Mouse (Mus musculus) liver, embryonic 15.5 days (tissue): Measurements from ENCODE around the gene Gpm6b. TPM values are rescaled to one million over a fixed set of nuclear protein-coding genes. Genes with fewer than 3 reads are reported as not detected.

Experiments used
- ATAC-seq: fragments of 200-750 bp; cut with Nextera tagmentation; 2 replicates; pipeline ENCODE4 v1.8.0; 2017; ENCODE audit warnings: moderate number of reproducible peaks, mild to moderate bottlenecking, moderate library complexity; ENCODE audit not compliant: insufficient read depth
- H3K27ac ChIP-seq: fragments of 300-500 bp; sonication (generic); replicated peaks from 2 replicates; pipeline ENCODE4 v1.5.1; 2015; ENCODE audit warnings: mild to moderate bottlenecking, inconsistent platforms
- H3K27me3 ChIP-seq: fragments of 300-500 bp; sonication (generic); 2 replicates; pipeline ENCODE4 v1.6.1; 2015; ENCODE audit warnings: mild to moderate bottlenecking, inconsistent platforms
- H3K36me3 ChIP-seq: fragments of 300-500 bp; sonication (generic); replicated peaks from 2 replicates; pipeline ENCODE4 v1.6.1; 2015; ENCODE audit warnings: moderate library complexity, mild to moderate bottlenecking, inconsistent platforms
- H3K4me1 ChIP-seq: fragments of 300-500 bp; sonication (generic); replicated peaks from 2 replicates; pipeline ENCODE4 v1.6.1; 2015; ENCODE audit warnings: inconsistent platforms
- H3K4me2 ChIP-seq: fragments of 300-500 bp; sonication (generic); 2 replicates; pipeline ENCODE4 v1.6.1; 2015; ENCODE audit warnings: moderate library complexity, mild to moderate bottlenecking, inconsistent platforms
- H3K4me3 ChIP-seq: fragments of 300-500 bp; sonication (generic); replicated peaks from 2 replicates; pipeline ENCODE4 v1.5.1; 2015; ENCODE audit warnings: mild to moderate bottlenecking, inconsistent platforms
- H3K9ac ChIP-seq: fragments of 300-500 bp; sonication (generic); 2 replicates; pipeline ENCODE4 v1.6.1; 2015; ENCODE audit warnings: moderate library complexity, mild to moderate bottlenecking, inconsistent platforms
- H3K9me3 ChIP-seq: fragments of 300-500 bp; sonication (generic); replicated peaks from 2 replicates; pipeline ENCODE4 v1.6.1; 2016; ENCODE audit warnings: inconsistent platforms
- WGBS: fragments of 180-500 bp; shearing (Covaris S2); methylation state at CpG from one replicate; pipeline ENCODE4 v1.1.7; 2015; ENCODE audit warnings: mixed read lengths; ENCODE audit not compliant: insufficient replicate concordance; 5-methylcytosine and 5-hydroxymethylcytosine counted together
- polyA plus RNA-seq: library from polyadenylated mRNA; unstranded; fragments of >200 nt; fragmentation: Nextera tagmentation; extraction: Ambion mirVana; gene quantifications from 2 replicates; pipeline ENCODE4 v1.2.1, GENCODE M21; 2015

Gpm6b gene
- polyA plus RNA-seq, 1 experiment from 2014 or later: 2.3 TPM

GRCm38 (mm10) chrX:166307437-166308222, 68.9 kb downstream of the Gpm6b start:
- Histone ChIP-seq H3K27ac (no peak overlapping the region), H3K4me3 (no peak overlapping the region), H3K4me2 (no peak overlapping the region), H3K9ac (no peak overlapping the region), H3K27me3 (no peaks in the 10 kb centered on the region; the same call in 1 of the 2 replicates), H3K36me3 (no peaks in the 10 kb centered on the region), H3K4me1 (no peaks in the 10 kb centered on the region), H3K9me3 (no peaks in the 10 kb centered on the region)
- ATAC-seq: no peak
- 60% methylated on average over 7 of the region's 7 CpGs for WGBS

GRCm38 (mm10) chrX:166308798-166309197, 70.1 kb downstream of the Gpm6b start:
- no peaks in the 10 kb centered on the region for H3K9me3 ChIP-seq
- H3K4me2 ChIP-seq: no peak overlapping the region
- H3K27me3 ChIP-seq: no peaks in the 10 kb centered on the region; the same call in 1 of the 2 replicates
- no peaks in the 10 kb centered on the region for H3K36me3 ChIP-seq
- H3K9ac ChIP-seq: no peak overlapping the region
- ATAC-seq: no peak
- 18% methylated on average over 1 of the region's 1 CpGs for WGBS
- no peak overlapping the region for H3K4me3 ChIP-seq
- H3K27ac ChIP-seq: no peak overlapping the region
- H3K4me1 ChIP-seq: no peaks in the 10 kb centered on the region

- H3K27ac ChIP-seq: no peak overlapping the region
- no peaks in the 10 kb centered on the region for H3K9me3 ChIP-seq
- WGBS: 37% methylated on average over 1 of the region's 1 CpGs
- ATAC-seq: no peak
- no peaks in the 10 kb centered on the region for H3K36me3 ChIP-seq
- no peak overlapping the region for H3K4me2 ChIP-seq
- H3K27me3 ChIP-seq: 0 out of 2 replicates have a peak, but pooled peaks cover 3% of the 10 kb centered on the region
- no peak overlapping the region for H3K9ac ChIP-seq
- H3K4me3 ChIP-seq: no peak overlapping the region
- H3K4me1 ChIP-seq: no peaks in the 10 kb centered on the region
These were observed 76.5 kb downstream of the Gpm6b start for GRCm38 (mm10) chrX:166315251-166315650.

GRCm38 (mm10) chrX:166316552-166317375, 78.1 kb downstream of the Gpm6b start:
- H3K36me3 ChIP-seq: no peaks in the 10 kb centered on the region
- WGBS: 27% methylated on average over 7 of the region's 7 CpGs
- H3K4me1 ChIP-seq: no peaks in the 10 kb centered on the region
- no peak overlapping the region for H3K4me3 ChIP-seq
- H3K27ac ChIP-seq: no peak overlapping the region
- H3K9me3 ChIP-seq: no peaks in the 10 kb centered on the region
- H3K27me3 ChIP-seq: 0 out of 2 replicates have a peak, but pooled peaks cover 3% of the 10 kb centered on the region
- H3K9ac ChIP-seq: no peak overlapping the region
- H3K4me2 ChIP-seq: no peak overlapping the region
- no peak for ATAC-seq

- H3K9ac ChIP-seq: no peak overlapping the region
- H3K9me3 ChIP-seq: no peaks in the 10 kb centered on the region
- 0 out of 2 replicates have a peak, but pooled peaks cover 3% of the 10 kb centered on the region for H3K27me3 ChIP-seq
- H3K27ac ChIP-seq: no peak overlapping the region
- ATAC-seq: no peak
- H3K36me3 ChIP-seq: no peaks in the 10 kb centered on the region
- no peak overlapping the region for H3K4me3 ChIP-seq
- no peaks in the 10 kb centered on the region for H3K4me1 ChIP-seq
- 68% methylated on average over 1 of the region's 1 CpGs for WGBS
- H3K4me2 ChIP-seq: no peak overlapping the region
These were observed 78.6 kb downstream of the Gpm6b start for GRCm38 (mm10) chrX:166317376-166317679.

GRCm38 (mm10) chrX:166323226-166323625, 84.5 kb downstream of the Gpm6b start:
- Histone ChIP-seq H3K27ac (no peak overlapping the region), H3K36me3 (no peaks in the 10 kb centered on the region), H3K9me3 (no peaks in the 10 kb centered on the region), H3K4me3 (no peak overlapping the region), H3K9ac (no peak overlapping the region), H3K4me2 (no peak overlapping the region), H3K27me3 (no peaks in the 10 kb centered on the region), H3K4me1 (no peaks in the 10 kb centered on the region)
- ATAC-seq: no peak
- 80% methylated on average over 3 of the region's 3 CpGs for WGBS

- Histone ChIP-seq H3K4me2 (no peak overlapping the region), H3K36me3 (no peaks in the 10 kb centered on the region), H3K4me1 (no peaks in the 10 kb centered on the region), H3K27ac (no peak overlapping the region), H3K27me3 (no peaks in the 10 kb centered on the region), H3K9ac (no peak overlapping the region), H3K4me3 (no peak overlapping the region), H3K9me3 (no peaks in the 10 kb centered on the region)
- ATAC-seq: no peak
- WGBS: 45% methylated on average over 5 of the region's 5 CpGs
These were observed 88.9 kb downstream of the Gpm6b start for GRCm38 (mm10) chrX:166327621-166328020.

- Histone ChIP-seq H3K27ac (no peak overlapping the region), H3K9me3 (no peaks in the 10 kb centered on the region), H3K36me3 (no peaks in the 10 kb centered on the region), H3K4me2 (no peak overlapping the region), H3K4me1 (no peaks in the 10 kb centered on the region), H3K9ac (no peak overlapping the region), H3K4me3 (no peak overlapping the region), H3K27me3 (no peaks in the 10 kb centered on the region)
- 43% methylated on average over 3 of the region's 3 CpGs for WGBS
- no peak for ATAC-seq
These were observed 89.6 kb downstream of the Gpm6b start for GRCm38 (mm10) chrX:166328219-166328901.

GRCm38 (mm10) chrX:166328904-166329451, 90.3 kb downstream of the Gpm6b start:
- H3K27ac ChIP-seq: no peak overlapping the region
- H3K9me3 ChIP-seq: no peaks in the 10 kb centered on the region
- H3K36me3 ChIP-seq: no peaks in the 10 kb centered on the region
- ATAC-seq: no peak
- H3K4me3 ChIP-seq: no peak overlapping the region
- 21% methylated on average over 9 of the region's 9 CpGs for WGBS
- H3K9ac ChIP-seq: no peak overlapping the region
- H3K4me2 ChIP-seq: no peak overlapping the region
- H3K4me1 ChIP-seq: no peaks in the 10 kb centered on the region
- H3K27me3 ChIP-seq: no peaks in the 10 kb centered on the region

- Histone ChIP-seq H3K27ac (no peak overlapping the region), H3K27me3 (no peaks in the 10 kb centered on the region; the same call in 1 of the 2 replicates), H3K4me1 (no peaks in the 10 kb centered on the region), H3K4me3 (no peak overlapping the region), H3K36me3 (no peaks in the 10 kb centered on the region), H3K9me3 (no peaks in the 10 kb centered on the region), H3K4me2 (no peak overlapping the region), H3K9ac (no peak overlapping the region)
- WGBS: 72% methylated on average over 6 of the region's 6 CpGs
- ATAC-seq: no peak
These were observed 95.9 kb downstream of the Gpm6b start for GRCm38 (mm10) chrX:166334516-166335136.
